Mouse (Mus musculus) bone marrow macrophage, adult 2 months (primary cell): Measurements from ENCODE around the gene Abo. TPM values are rescaled to one million over a fixed set of nuclear protein-coding genes. Genes with fewer than 3 reads are reported as not detected.

Experiments
- H3K27ac ChIP-seq: 2 replicates; pipeline ENCODE4 v1.5.1; 2012; ENCODE audit warnings: low read depth, low read length; ENCODE audit not compliant: insufficient read depth
- H3K4me1 ChIP-seq: 2 replicates; pipeline ENCODE4 v1.6.1; 2012; ENCODE audit warnings: low read length; ENCODE audit not compliant: control insufficient read depth, insufficient read depth
- H3K4me3 ChIP-seq: 2 replicates; pipeline ENCODE4 v1.5.1; 2012; ENCODE audit warnings: mild to moderate bottlenecking, low read length, moderate library complexity; ENCODE audit not compliant: insufficient read depth
- CTCF ChIP-seq: IDR thresholded peaks from 2 replicates; pipeline ENCODE4 v1.5.1; 2012; ENCODE audit warnings: low read depth, mild to moderate bottlenecking, low read length, moderate library complexity
- POLR2A ChIP-seq: IDR thresholded peaks from 2 replicates; pipeline ENCODE4 v1.6.1; 2012; ENCODE audit warnings: mild to moderate bottlenecking, low read depth, low read length, borderline replicate concordance
- polyA plus RNA-seq: library from polyadenylated mRNA; stranded (reverse); fragments of >200 nt; gene quantifications from 2 replicates; pipeline ENCODE4 v1.2.4, GENCODE M21; 2012; ENCODE audit not compliant: missing spikeins, insufficient read depth, insufficient read length

The Abo gene
- polyA plus RNA-seq, 1 experiment = not detected

DNA sequence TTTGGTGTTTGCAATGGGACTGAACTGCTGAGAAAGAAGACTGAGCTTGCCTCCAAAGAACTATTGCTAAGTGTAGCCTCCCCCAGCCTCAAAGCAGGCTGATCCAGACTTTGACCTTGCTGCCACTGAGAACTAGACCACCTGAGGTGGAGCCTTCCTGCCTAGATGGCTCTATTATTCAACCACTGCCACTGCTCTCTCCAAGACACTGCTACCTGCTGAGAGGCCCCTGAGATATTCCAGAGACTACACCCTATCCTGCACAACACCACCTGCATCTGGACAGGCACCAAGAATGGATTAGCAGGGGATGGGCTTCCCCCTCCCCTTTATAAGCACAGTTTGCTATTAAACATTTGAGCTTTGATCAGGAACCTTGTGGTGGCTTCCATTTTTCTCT, 13.8 kb upstream of the Abo start:
- H3K4me1 ChIP-seq = no peaks in the 10 kb centered on the region; the same call in 1 of the 2 replicates
- TF ChIP-seq POLR2A = no peak
- TF ChIP-seq CTCF = no peak

DNA sequence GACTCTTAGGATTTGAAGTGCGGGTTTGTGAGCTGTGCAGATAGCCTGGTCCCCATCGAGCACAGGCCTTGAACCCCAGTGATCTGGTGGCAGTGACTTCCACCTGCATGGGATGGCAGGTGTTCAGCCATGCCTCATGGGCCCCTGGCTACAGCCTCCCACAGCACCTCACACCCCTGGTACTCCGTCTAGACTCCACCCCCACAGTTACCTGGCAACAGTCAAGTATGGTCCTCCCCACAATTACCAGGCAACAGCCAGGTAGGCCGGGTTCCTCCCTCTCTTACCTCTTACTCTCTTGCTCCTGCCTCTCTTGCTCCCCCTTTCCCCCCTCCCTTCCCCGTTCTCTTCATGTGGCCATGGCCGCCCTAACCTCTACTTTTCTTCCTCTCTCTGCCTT, 5.9 kb upstream of the Abo start:
- H3K4me1 ChIP-seq = peaks cover 6% of the 10 kb centered on the region
- no peak overlapping the region for H3K27ac ChIP-seq
- TF ChIP-seq POLR2A (no peak), CTCF (no peak)

More for the DNA sequence above, 13.8 kb upstream of the Abo start:
- Histone ChIP-seq H3K27ac (no peak overlapping the region), H3K4me3 (no peak overlapping the region)

DNA sequence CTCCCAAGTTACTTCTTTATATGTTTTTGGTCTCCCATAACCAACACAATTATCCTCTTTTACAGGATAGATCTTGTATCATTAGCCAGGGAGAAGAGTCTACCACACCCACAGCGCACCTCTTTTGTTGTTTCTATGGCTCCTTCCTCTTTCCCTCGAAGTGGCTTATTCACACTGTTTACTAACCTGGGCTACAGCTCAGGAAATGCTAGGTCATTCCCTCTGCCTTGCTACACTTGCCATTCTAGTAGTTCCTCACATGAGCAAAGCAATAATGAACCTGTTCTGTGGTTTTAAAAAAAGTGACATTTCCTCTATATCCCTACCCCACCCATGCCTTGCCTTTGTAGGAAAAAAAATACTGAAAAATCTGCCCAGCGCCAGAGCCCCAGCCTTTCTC, 1.9 kb downstream of the Abo start:
- no peak for TF ChIP-seq CTCF
- no peak for TF ChIP-seq POLR2A
- Histone ChIP-seq H3K4me1 (peaks cover 3% of the 10 kb centered on the region), H3K27ac (no peak overlapping the region), H3K4me3 (no peak overlapping the region)

More for the DNA sequence above, 5.9 kb upstream of the Abo start:
- no peak overlapping the region for H3K4me3 ChIP-seq

DNA sequence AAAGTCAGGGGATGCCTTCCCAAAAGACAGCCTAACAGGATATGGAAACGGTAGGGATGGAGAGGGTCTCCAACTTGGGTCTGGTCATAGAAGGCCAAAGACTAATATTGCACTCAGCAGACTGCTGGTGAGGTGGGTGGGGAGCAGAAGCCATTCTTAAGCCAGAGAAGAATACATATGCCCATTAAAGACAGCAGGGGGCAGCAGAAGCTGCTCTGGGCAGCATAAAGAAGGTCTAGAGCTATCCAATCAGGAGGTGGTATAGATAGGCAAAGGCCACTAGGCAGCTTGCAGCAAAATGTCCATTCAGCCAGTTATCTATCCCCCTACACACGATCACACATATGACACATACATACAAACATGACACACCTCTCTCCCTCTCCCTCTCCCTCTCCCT, 17.1 kb downstream of the Abo start:
- TF ChIP-seq CTCF (peak; percentile 34), POLR2A (no peak)
- Histone ChIP-seq H3K27ac (no peak overlapping the region), H3K4me1 (no peaks in the 10 kb centered on the region), H3K4me3 (no peak overlapping the region)

DNA sequence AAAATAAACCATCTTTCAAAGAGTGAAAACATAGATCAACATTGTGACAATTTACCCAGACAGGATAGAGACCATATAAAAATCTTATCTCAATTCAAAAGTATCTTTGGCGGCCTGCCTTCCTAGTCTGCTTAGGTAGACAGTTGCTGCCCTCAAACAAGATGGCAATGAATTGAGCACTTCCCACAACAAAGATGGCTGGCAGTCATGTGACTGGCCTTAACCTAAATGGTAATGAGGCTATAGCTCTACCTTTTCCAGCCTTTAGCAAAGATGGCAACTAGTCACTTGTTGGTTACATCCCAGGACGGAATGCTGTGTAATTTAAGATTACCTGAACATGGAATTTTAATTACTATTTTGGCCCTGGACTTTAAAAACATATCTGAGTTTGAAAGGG, 32.3 kb downstream of the Abo start:
- TF ChIP-seq CTCF (no peak), POLR2A (no peak)
- H3K4me3 ChIP-seq = no peak overlapping the region
- H3K4me1 ChIP-seq = no peaks in the 10 kb centered on the region
- no peak overlapping the region for H3K27ac ChIP-seq

DNA sequence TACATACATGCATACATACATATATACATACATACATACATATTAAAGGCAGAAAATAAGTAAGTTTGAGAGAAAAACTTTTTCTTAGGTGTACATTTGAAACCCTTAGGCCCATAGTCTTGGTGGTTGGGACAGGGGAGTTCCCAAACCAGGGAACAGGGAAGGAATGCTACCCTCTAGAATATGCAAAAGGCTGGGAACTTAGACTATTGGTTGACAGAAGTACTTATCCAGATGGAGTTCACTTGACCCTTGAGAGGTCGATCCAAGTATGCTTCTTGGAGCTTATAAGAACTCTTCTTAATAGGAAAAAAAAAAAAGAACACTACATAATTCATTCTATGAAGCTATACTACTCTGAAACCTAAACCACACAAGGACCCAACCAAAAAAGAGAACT, 36.7 kb downstream of the Abo start:
- Histone ChIP-seq H3K4me3 (no peak overlapping the region), H3K4me1 (no peaks in the 10 kb centered on the region), H3K27ac (no peak overlapping the region)
- TF ChIP-seq CTCF (no peak), POLR2A (no peak)

DNA sequence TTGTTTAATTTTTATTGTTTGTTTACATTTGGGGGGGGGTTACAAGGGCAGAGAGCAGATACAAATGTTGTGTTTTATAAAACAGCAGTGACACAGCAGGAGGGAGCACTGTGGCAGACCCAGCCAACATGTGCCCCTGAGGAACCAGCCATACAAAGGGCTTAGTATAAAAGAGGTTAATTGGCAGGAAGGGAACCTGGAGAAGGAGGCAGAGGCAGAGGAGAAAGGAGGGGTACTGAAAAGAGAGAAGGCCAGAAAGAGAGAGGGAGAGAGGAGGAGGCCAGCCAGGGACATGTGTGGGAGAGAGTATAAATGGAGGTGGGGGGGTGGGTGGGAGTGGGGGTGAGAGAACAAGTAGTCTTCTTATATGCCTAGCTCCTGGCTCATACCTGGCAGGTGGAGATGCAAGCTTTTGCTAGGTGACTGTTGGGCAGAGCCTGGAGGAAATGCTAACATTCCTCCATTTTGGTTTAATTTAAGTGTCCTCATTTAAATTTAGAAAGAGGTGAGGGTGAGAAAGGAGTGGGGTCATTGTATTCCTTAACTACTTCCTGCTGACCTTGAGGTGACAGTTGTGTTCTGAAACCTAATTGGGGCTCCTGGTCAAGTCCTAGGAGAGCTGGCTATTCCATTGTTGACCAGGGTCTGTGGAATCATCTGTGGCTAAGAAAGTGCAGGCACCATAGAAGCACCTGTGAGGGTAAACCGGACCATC, 37.4 kb downstream of the Abo start:
- H3K4me3 ChIP-seq = no peak overlapping the region
- H3K27ac ChIP-seq = no peak overlapping the region
- TF ChIP-seq POLR2A (no peak), CTCF (no peak)
- no peaks in the 10 kb centered on the region for H3K4me1 ChIP-seq

Other genes with a start within 250 kb of the Abo start
- gene Fam69b, start 236.5 kb downstream of the Abo start, polyA plus RNA-seq = not detected in 2 replicates
- gene Lcn4, start 193.7 kb downstream of the Abo start, polyA plus RNA-seq = not detected in 2 replicates
- 30.9 and 32.0 TPM in 2 replicates for gene Surf6, start 37.9 kb upstream of the Abo start, polyA plus RNA-seq
- 46.0 and 53.0 TPM in 2 replicates for gene Med22, start 45.7 kb upstream of the Abo start, polyA plus RNA-seq
- gene Rpl7a, start 45.8 kb upstream of the Abo start, polyA plus RNA-seq = 400 and 420 TPM in 2 replicates
- 38.4 and 46.6 TPM in 2 replicates for gene Surf2, start 51.4 kb upstream of the Abo start, polyA plus RNA-seq
- 91.1 and 97.9 TPM in 2 replicates for gene Surf1, start 51.6 kb upstream of the Abo start, polyA plus RNA-seq
- 144 and 151 TPM in 2 replicates for gene Surf4, start 68.9 kb upstream of the Abo start, polyA plus RNA-seq
- 2.5 TPM in 2 replicates for gene Stkld1, start 69.1 kb upstream of the Abo start, polyA plus RNA-seq
- 57.9 and 62.1 TPM in 2 replicates for gene Rexo4, start 99.4 kb upstream of the Abo start, polyA plus RNA-seq
- 0.16 TPM in 1 of 2 replicates, not detected in the other for gene Adamts13, start 108.4 kb upstream of the Abo start, polyA plus RNA-seq
- 20.1 and 24.2 TPM in 2 replicates for gene Cacfd1, start 144.9 kb upstream of the Abo start, polyA plus RNA-seq
- gene Slc2a6, start 163.0 kb upstream of the Abo start, polyA plus RNA-seq = 24.5 and 26.9 TPM in 2 replicates
- gene Mymk, start 207.2 kb upstream of the Abo start, polyA plus RNA-seq = not detected in 2 replicates
- gene Adamtsl2, start 214.4 kb upstream of the Abo start, polyA plus RNA-seq = not detected in 2 replicates